Mouse (Mus musculus) liver, postnatal 0 days (tissue): ENCODE measurements around the gene Zfp239. TPM values are rescaled to one million over a fixed set of nuclear protein-coding genes. Genes with fewer than 3 reads are reported as not detected.
A peak's percentile ranks its signal among the peaks of the same experiment; 100 is the strongest.

Experiments used
- ATAC-seq: fragments of 200-750 bp; cut with Nextera tagmentation; 2 replicates; pipeline ENCODE4 v1.8.0; 2017; ENCODE audit warnings: mild to moderate bottlenecking, moderate library complexity
- DNase-seq: peaks from one replicate; pipeline ENCODE4 v3.0.0-alpha.2; 2016
- H3K27ac ChIP-seq: fragments of 300-500 bp; sonication (generic); 2 replicates; pipeline ENCODE4 v1.5.1; 2014; ENCODE audit warnings: antibody characterized with exemption, moderate library complexity, mild to moderate bottlenecking, low read depth
- H3K27me3 ChIP-seq: fragments of 300-500 bp; sonication (generic); 2 replicates; pipeline ENCODE4 v1.6.1; 2014; ENCODE audit warnings: low read length, control low read depth, mixed read lengths; ENCODE audit not compliant: insufficient read depth
- H3K36me3 ChIP-seq: fragments of 300-500 bp; sonication (generic); replicated peaks from 2 replicates; pipeline ENCODE4 v1.6.1; 2014; ENCODE audit warnings: mild to moderate bottlenecking, control low read depth, low read length, moderate library complexity, mixed read lengths; ENCODE audit not compliant: insufficient read depth
- H3K4me1 ChIP-seq: fragments of 300-500 bp; sonication (generic); 2 replicates; pipeline ENCODE4 v1.6.1; 2014; ENCODE audit warnings: antibody characterized with exemption, mild to moderate bottlenecking, control low read depth; ENCODE audit not compliant: insufficient read depth
- H3K4me2 ChIP-seq: fragments of 300-500 bp; sonication (generic); 2 replicates; pipeline ENCODE4 v1.6.1; 2014; ENCODE audit warnings: low read depth, mild to moderate bottlenecking, low read length, moderate library complexity, mixed read lengths
- H3K4me3 ChIP-seq: fragments of 300-500 bp; sonication (generic); 2 replicates; pipeline ENCODE4 v1.5.1; 2014; ENCODE audit warnings: low read depth, low read length
- H3K9ac ChIP-seq: fragments of 300-500 bp; sonication (generic); replicated peaks from 2 replicates; pipeline ENCODE4 v1.6.1; 2014; ENCODE audit warnings: mild to moderate bottlenecking, moderate library complexity
- H3K9me3 ChIP-seq: fragments of 300-500 bp; sonication (generic); 2 replicates; pipeline ENCODE4 v1.6.1; 2016; ENCODE audit warnings: mild to moderate bottlenecking, control low read depth, low read length, mixed read lengths
- CTCF ChIP-seq: sonication (generic); IDR thresholded peaks from 2 replicates; pipeline ENCODE4 v1.5.1; 2016; ENCODE audit warnings: antibody characterized with exemption, low read depth
- EP300 ChIP-seq: IDR thresholded peaks from 2 replicates; pipeline ENCODE4 v1.6.1; 2016; ENCODE audit warnings: antibody characterized with exemption, low read depth, mild to moderate bottlenecking
- WGBS: fragments of 180-500 bp; shearing (Covaris S2); extraction: QIAGEN DNeasy Blood & Tissue Kit; methylation state at CpG from one replicate; pipeline ENCODE4 v1.1.7; 2014; ENCODE audit not compliant: insufficient replicate concordance; 5-methylcytosine and 5-hydroxymethylcytosine counted together
- polyA plus RNA-seq: library from polyadenylated mRNA; unstranded; fragments of >200 nt; fragmentation: Nextera tagmentation; extraction: Ambion mirVana; gene quantifications from 2 replicates; pipeline ENCODE4 v1.2.1, GENCODE M21; 2015

Gene Zfp239
- polyA plus RNA-seq, 1 experiment from 2014 or later = 1.1 TPM

GRCm38 (mm10) chr6:117881229-117881628, 19.3 kb downstream of the Zfp239 start:
- WGBS = 77% methylated on average over 7 of the region's 7 CpGs
- Histone ChIP-seq H3K36me3 (no peaks in the 10 kb centered on the region), H3K9ac (no peak overlapping the region)

GRCm38 (mm10) chr6:117881997-117882396, 20.1 kb downstream of the Zfp239 start:
- H3K4me1 ChIP-seq = peaks cover 13% of the 10 kb centered on the region
- no peaks in the 10 kb centered on the region for H3K9me3 ChIP-seq
- H3K9ac ChIP-seq = peak overlapping the region; percentile 53; the same call in 1 of the 2 replicates
- H3K27ac ChIP-seq = peak overlapping the region; percentile 99
- H3K4me2 ChIP-seq = peak overlapping the region; percentile 9; the same call in 1 of the 2 replicates
- H3K4me3 ChIP-seq = no peak overlapping the region
- ATAC-seq (no peak), DNase-seq (no peak)
- H3K36me3 ChIP-seq = no peaks in the 10 kb centered on the region
- WGBS = 25% methylated on average over 7 of the region's 7 CpGs
- no peak for TF ChIP-seq EP300
- no peaks in the 10 kb centered on the region for H3K27me3 ChIP-seq

More at GRCm38 (mm10) chr6:117881229-117881628, 19.3 kb downstream of the Zfp239 start:
- H3K27ac ChIP-seq = peak overlapping the region; percentile 99
- H3K27me3 ChIP-seq = no peaks in the 10 kb centered on the region
- peaks cover 13% of the 10 kb centered on the region for H3K4me1 ChIP-seq
- no peak overlapping the region for H3K4me3 ChIP-seq
- ATAC-seq (no peak), DNase-seq (no peak)
- no peaks in the 10 kb centered on the region for H3K9me3 ChIP-seq
- H3K4me2 ChIP-seq = peak overlapping the region; percentile 81; the same call in 1 of the 2 replicates
- TF ChIP-seq CTCF (no peak), EP300 (no peak)

GRCm38 (mm10) chr6:117885943-117886342, 24.0 kb downstream of the Zfp239 start:
- Histone ChIP-seq H3K27me3 (no peaks in the 10 kb centered on the region), H3K27ac (no peak overlapping the region), H3K4me3 (no peak overlapping the region), H3K4me2 (no peak overlapping the region), H3K4me1 (peaks cover 21% of the 10 kb centered on the region), H3K36me3 (no peaks in the 10 kb centered on the region), H3K9me3 (no peaks in the 10 kb centered on the region), H3K9ac (no peak overlapping the region)
- WGBS = 82% methylated on average over 2 of the region's 2 CpGs
- ATAC-seq (no peak), DNase-seq (no peak)
- TF ChIP-seq EP300 = no peak
- TF ChIP-seq CTCF = no peak

GRCm38 (mm10) chr6:117888032-117888431, 26.1 kb downstream of the Zfp239 start:
- Histone ChIP-seq H3K9ac (peak overlapping the region; percentile 65), H3K36me3 (no peaks in the 10 kb centered on the region), H3K27ac (peak overlapping the region; percentile 84), H3K4me3 (peak overlapping the region; percentile 10; the same call in 1 of the 2 replicates), H3K27me3 (no peaks in the 10 kb centered on the region), H3K4me1 (peaks cover 26% of the 10 kb centered on the region), H3K4me2 (peak overlapping the region; percentile 58), H3K9me3 (no peaks in the 10 kb centered on the region)
- ATAC-seq = no peak
- TF ChIP-seq EP300 = no peak
- no peak for TF ChIP-seq CTCF
- no peak for DNase-seq
- WGBS = 30% methylated on average over 1 of the region's 1 CpGs

GRCm38 (mm10) chr6:117888642-117889096, 26.8 kb downstream of the Zfp239 start:
- Histone ChIP-seq H3K4me1 (peaks cover 26% of the 10 kb centered on the region), H3K9me3 (no peaks in the 10 kb centered on the region), H3K4me2 (peak overlapping the region; percentile 58), H3K27ac (peak overlapping the region; percentile 84), H3K36me3 (no peaks in the 10 kb centered on the region), H3K4me3 (peak overlapping the region; percentile 10), H3K9ac (peak overlapping the region; percentile 65), H3K27me3 (no peaks in the 10 kb centered on the region)
- WGBS = 39% methylated on average over 2 of the region's 2 CpGs
- DNase-seq (peak; percentile 53), ATAC-seq (peak; percentile 88)
- TF ChIP-seq CTCF = no peak
- peak; percentile 94 for TF ChIP-seq EP300

GRCm38 (mm10) chr6:117890257-117890656, 28.4 kb downstream of the Zfp239 start:
- Histone ChIP-seq H3K9me3 (no peaks in the 10 kb centered on the region), H3K9ac (no peak overlapping the region), H3K4me1 (peaks cover 26% of the 10 kb centered on the region), H3K27ac (no peak overlapping the region), H3K4me2 (no peak overlapping the region), H3K4me3 (no peak overlapping the region), H3K36me3 (no peaks in the 10 kb centered on the region), H3K27me3 (no peaks in the 10 kb centered on the region)
- DNase-seq (no peak), ATAC-seq (no peak)
- TF ChIP-seq EP300 (no peak), CTCF (no peak)
- WGBS = 65% methylated on average over 6 of the region's 6 CpGs
